Mouse (Mus musculus) olfactory bulb, adult 2 months (tissue): ENCODE results near the gene Oma1.

Source experiments
- CTCF ChIP-seq: fragments of 200-500 bp; IDR thresholded peaks from 2 replicates; pipeline ENCODE4 v1.5.1; 2012; ENCODE audit warnings: low read depth, mild to moderate bottlenecking, low read length, moderate library complexity; ENCODE audit not compliant: insufficient read depth
- POLR2A ChIP-seq: fragments of 200-500 bp; IDR thresholded peaks from 2 replicates; pipeline ENCODE4 v1.6.1; 2012; ENCODE audit warnings: mild to moderate bottlenecking, low read depth, low read length, moderate library complexity; ENCODE audit not compliant: insufficient read depth

GRCm38 (mm10) chr4:103326994-103327393, 13.4 kb downstream of the Oma1 start:
- TF ChIP-seq CTCF (no peak), POLR2A (no peak)
